Mouse (Mus musculus): Measurements from ENCODE around the gene 2510039O18Rik.

2510039O18Rik gene

DNA sequence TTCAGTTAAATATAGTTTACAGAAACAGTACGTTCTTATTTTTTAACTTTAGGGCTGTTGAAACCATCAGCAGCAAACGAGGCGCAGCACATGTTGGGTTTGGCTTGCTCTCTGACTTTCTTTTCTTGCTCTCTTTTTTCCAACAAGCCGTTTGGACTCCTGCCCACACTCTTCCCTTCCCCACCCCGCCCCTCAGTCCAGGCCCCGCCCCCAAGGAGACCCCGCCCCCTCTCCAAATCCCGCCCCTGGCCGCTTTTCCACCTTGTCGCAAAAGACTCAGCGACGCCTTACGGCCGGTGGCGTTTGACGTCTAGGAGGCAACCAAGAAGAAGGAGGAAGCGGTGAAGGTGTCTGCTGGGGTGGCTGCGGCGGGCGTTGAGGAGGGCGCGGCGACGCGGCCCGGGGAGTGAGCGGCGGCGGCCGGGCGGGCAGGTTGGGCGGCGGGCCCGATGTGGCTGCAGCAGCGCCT lies at the start of gene 2510039O18Rik:
2510039O18Rik (plus strand) TSS at position 320 of the 469 bp plus-strand sequence.
- in situ Hi-C loops (cut with MboI, MseI) = no loop called here

DNA sequence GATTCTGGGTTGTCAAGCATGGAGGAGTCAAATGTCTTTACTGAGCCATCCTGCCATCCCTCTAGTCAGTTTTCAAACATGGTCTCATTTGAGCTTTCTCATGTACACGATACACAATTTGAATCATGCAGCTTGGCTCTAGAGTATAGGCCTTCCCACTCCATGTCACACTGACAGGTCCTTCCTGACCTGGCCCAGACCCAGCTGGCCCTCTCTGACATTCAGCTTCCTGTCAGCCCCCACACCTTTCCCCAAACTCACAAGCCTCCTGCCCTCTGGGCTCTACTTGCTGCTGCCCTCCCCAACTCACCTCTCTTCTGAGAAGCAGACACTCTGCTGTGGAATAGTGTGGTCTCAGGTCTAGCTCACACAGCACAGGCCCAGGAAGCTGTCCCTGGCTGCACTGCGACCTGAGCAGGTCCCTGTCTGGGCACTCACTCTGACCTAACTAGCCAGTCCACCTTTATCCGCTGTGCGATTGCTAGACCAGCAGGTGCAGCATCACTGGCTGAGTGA lies 44.8 kb upstream of the 2510039O18Rik start:
- in situ Hi-C loops (cut with MboI, MseI) = no loop called here

DNA sequence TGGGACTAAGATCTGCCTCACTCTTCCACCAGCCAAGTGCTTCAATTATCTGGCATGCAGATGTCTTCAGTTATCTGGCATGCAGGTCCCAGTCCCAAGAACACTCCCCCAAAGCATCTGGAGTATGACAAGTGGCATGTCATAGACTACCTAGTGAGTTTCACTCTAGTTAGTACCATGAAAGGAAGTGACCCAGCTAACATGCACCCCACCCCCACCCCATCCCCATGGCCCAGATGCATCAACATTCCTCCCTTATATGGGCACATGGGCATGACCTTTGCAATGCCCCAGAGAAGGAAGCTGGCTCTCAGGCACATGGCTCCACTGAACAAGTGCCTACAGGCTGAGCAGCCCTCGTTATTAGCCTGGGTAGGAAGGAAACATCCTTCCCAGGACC lies 44.3 kb upstream of the 2510039O18Rik start:
- in situ Hi-C loops (cut with MboI, MseI) = no loop called here

DNA sequence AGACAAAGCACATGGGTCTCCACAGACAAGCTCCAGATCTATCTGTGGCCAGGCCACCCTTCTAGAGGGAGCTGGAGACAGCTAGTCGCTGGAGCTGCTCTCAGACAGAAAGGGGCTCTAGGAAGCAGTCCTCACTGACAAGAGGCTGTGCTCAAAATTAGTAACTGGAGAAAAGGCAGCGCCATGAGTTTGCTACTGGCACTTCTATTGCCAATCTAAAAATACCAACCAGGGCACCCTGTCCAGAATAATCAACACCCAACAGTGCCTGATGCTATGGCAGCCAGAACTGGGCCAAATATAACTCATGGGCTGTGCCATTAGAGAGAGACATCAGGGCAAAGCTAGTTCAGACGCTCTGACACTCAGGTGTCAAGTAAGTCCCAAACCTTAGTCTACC lies 43.3 kb upstream of the 2510039O18Rik start:
- in situ Hi-C loops (cut with MboI, MseI) = no loop called here

DNA sequence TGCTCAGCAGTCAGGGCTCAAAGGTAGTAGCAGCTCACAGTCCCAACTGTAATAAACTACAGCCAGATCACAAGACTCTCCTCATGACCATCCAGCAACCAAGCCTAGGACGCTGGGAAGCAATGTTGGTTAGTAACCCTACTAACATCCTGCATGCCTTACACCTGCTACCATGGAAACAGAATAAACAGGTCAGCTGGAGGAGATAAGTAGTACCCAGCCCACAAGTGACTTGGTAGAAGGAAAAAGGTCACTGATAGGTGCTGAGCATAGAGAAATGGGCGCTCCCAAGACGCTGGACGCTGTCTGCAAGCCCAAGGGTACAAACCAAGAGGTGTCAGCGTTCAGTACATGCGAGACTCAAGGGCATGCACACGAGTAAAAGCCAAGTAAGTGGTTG lies 40.2 kb upstream of the 2510039O18Rik start:
- in situ Hi-C loops (cut with MboI, MseI) = no loop called here

DNA sequence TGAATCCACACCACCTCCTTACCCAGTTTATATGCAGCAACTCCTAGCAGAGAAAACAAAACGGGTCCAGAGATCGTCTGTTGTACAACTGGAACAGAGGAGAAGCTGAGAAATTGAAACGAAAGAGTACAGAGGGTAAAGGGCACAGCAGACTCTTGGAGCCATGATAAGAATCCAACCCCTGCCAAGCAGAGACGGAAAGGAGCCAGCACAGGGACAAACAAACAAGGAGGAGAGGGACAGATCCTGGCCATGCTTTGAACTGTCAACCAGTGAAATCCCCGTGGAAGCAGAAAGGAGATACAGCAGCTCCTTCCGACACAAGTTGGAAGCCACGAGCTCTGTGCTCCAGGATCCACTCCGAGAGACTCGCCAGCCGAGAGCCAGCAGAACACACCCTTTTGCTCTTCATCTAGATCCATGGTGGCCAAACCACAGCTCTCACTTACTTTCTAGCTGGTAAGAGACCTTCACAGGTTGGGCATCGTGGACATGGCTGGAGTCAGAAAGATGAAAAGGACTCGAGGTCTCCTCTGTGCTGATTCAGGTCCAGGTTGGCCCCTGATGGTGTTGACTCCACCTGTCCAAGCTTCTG lies 37.7 kb upstream of the 2510039O18Rik start:
- in situ Hi-C loops (cut with MboI, MseI) = no loop called here

DNA sequence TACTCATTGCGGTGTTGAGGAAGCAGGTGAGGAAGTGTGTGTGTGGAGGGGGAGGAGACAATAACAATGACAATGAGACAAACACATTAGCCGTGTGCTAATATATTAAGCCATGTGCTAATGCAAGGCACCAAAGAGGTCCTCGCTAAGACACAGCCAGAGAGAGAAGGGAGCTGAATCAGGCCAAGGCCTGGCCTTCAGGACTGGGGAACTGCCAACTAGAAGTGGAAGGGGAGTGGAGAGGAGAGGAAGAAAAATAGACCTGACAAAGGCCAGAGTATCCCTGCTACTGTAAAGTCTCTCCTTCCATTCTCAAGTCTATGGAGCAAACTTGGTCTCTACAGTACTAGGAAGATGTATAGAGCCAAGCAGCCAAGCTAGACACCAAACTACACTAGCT lies 37.1 kb upstream of the 2510039O18Rik start:
- in situ Hi-C loops (cut with MboI, MseI) = no loop called here

DNA sequence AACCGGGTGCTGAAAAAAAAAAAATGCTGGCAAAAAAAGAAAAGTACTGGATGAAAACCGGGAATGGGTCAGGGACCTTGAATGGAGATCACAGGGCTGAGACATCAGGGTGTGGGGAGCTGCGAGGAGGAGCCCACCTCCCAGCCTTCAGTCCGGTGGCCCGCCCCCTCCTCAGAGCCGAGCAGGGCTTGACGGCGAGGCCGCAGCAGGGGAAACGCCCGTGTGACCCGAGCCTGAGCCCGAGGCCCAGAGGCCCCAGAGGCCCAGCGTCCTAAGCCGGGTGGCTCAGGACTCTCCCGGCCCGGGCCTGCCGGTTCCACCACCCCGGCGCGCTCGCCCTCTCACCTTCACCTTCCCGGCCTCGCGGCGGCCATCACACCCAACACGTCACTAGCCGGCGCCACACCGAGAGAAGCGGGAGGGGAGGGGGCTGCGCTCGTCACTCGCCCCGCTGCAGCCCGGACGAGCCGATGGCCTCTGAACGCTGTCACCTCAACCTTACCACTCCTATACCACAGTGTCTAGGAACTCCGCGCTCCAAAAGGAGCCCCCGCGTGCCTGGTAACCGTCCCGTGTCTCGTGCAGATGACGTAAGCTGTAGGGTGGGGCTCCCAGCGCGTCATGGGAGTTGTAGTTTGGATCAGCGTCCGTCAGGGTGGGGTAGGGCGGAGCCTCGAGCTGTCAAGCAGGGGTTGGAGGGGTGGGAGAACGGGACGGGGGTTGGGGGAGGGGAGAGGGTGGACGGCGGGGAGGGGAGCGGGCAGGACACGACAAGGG lies 36.2 kb upstream of the 2510039O18Rik start, which contains the start of gene Mfn2:
Mfn2 (minus strand) TSS at position 392 of the 777 bp plus-strand sequence.
- in situ Hi-C loops (cut with MboI, MseI) = no loop called here

DNA sequence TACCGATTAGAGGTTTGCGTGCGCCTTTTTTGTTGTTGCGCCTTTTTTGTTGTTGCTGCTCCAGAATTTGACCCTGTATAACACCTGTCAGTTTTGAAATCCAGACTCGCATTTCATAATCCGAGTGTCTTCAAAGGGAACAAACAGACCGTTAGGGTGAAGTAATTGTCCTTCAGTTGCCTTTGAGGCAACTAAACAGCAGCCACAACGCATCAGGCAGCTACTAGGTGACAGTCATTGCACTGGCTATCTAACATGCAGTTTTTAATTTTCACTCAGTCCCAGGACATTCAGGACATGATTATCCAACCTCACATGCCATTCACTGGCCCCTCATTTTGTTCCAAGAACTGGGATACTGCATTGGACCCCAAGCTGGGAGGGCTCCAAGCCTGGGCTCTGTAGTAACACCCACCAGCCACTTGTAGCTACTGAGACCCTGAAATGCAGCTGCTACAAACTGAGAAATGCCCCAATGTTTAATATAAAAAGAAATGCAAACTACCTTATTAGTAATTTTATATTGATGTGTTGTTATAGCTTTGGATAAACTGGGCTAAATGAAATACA lies 35.5 kb upstream of the 2510039O18Rik start:
- in situ Hi-C loops (cut with MboI, MseI) = no loop called here

DNA sequence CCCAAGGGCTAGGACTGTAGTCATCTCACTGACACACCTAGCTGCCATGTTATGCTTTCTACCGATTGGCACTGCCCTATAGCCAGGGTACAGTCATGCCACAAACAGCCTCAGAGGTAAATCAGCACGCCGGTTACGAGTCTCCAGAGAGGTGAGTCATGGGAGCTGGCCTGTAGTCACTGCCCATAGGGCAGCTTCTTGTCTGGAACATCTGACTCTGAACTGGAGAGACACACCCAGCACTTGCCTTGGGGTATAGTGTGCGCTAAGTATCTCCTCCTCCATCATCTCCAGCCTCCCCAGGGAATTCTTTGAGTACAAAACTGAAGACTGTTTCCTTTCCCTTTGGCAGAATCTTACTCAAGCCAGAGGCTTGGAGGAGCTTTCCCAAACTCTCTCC lies 34.5 kb upstream of the 2510039O18Rik start:
- in situ Hi-C loops (cut with MboI, MseI) = no loop called here

DNA sequence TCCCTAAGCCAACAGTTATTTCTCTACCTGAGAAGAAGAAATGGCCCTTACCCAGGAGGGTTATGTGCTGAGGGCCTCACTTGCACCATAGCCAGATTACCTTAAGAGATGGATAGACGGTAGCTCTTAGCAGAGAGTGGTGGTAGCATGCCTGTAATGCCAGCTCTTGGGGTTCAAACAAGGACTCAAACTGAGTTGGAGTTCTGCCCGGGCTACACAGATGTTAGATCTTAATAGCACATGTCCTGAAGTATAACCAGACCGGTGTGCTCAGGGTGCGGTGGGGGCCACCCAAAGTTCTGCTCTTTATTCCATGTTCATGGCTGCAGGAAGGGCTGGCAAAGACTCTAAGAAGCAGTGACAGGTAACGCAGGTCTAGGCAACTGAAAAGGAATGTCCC lies 31.2 kb upstream of the 2510039O18Rik start:
- in situ Hi-C loops (cut with MboI, MseI) = no loop called here

DNA sequence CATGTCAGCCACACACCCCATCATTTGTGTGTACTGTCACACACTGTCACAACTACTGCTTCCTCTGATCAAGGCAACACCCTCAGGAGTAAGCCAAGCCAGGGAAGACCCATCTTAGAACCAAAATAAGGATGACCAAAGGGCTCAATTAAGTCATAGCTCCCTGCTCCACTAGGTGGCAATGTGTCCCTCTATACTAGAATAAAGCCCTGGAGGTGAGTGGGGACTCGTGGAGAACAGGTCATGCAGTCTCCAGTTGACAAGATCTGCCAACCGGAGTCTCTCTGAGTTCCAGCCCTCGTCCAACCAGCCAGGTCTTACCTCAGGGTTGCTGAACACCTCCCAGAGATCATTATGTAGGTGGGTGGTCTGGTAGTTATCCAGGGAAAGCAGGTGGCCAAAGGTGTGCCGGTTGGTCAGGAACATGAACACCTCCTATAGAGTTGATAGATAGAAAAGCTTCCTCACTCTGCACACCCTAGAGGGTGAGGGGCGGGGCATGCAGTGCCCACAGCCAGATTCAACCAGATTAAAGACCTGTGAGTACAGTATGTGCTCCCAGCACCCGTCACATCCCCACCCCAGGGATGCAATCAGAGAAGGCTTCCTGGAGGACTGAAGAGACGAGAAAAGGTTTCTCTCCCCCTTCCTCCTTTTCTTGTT lies 22.1 kb upstream of the 2510039O18Rik start:
- in situ Hi-C loops (cut with MboI, MseI) = no loop called here

DNA sequence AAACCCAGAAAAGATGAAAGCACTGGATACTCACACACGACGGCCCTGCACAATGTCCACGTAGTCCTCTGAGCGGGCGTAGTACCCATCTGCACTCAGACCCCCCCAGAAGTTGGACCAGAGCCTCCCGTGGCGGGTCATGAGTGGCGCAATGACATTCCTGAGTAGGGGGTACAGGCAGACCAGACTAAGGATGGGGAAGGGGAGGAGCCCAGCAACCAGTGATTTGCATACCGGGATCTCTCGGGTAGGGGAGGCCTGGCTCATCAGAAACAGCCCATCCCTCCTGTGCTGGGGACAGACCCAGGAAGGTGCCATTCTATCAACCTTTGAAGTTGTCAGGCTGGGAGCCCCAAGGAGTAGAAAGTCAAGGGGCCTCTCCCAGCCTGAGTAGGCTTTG lies 19.7 kb upstream of the 2510039O18Rik start:
- in situ Hi-C loops (cut with MboI, MseI) = no loop called here

DNA sequence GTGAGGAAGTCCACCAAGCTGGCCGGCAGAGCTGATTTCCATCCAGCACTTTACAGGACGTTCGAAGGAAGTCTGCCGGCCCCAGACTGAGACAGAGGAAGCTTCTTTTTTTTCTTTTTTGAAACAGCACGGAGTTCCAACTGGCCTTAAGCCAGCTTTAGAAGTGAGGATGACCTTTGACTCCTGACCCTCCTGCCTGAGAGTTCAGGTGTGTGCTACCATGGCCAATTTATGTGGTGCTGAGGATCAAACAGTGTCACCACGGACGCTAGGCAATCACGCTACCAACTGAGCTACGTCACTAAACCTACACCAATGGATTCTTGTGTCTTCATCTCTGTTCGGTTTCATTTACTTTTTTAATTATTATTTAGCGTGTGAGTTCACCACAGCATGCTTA lies 18.4 kb upstream of the 2510039O18Rik start:
- in situ Hi-C loops (cut with MboI, MseI) = no loop called here

DNA sequence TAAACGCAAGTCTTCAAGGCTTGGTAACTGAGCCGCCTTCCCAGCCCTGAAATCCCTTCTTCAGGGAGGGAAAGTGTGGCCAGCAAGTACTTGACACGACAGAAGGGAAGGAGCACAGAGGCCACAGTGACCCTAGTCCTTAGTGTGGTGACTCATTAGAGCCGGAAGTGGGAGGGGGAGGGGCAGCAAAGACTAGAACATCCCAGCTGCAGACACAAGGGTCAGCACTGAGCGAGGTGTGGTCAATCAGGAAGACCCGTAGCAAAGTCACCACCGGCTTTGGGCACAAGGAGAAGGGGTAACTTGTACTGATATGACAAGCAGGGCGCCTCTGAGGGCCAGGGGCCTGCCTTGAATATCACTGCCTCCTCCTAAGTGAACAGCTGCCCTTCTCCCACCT lies 13.0 kb upstream of the 2510039O18Rik start:
- in situ Hi-C loops (cut with MboI, MseI) = no loop called here

DNA sequence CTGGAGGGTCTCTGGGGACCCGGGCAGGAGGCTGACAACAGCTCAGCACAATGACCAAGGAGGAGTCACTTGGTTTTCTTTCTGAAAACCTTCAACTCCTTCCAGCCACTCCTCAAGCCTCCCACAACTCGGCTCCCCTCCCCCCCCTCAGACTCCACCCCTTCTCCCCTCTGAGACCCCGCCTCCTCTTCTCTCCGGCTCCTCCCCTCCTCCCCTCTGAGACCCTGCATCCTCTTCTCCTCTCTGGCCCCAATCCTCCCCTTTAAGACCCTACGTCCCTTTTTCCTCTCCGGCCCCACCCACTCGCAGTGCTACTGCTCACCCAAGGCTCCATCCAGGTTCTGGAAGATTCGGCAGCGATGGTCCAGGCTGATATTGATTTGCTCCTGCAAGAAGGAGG lies 12.6 kb upstream of the 2510039O18Rik start:
- in situ Hi-C loops (cut with MboI, MseI) = no loop called here

DNA sequence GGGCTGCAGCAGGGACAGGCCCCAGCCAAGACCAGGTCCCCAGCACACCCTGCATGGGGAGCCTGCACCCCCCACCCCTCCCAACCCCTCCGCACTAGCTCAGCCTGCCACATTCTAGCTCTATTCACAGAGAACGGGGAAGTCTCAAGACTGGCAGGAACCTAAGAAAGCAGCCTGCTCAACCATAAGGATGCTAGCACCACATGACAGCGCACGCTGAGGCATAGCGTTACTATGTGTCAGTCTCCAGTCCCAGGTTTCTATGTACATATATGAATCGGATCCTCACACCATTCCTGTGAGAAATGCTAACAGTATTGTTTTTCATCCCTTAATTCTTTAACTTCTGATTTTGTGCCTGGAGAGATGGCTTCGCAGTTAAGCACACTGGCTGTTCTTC lies 12.2 kb upstream of the 2510039O18Rik start:
- in situ Hi-C loops (cut with MboI, MseI) = no loop called here

DNA sequence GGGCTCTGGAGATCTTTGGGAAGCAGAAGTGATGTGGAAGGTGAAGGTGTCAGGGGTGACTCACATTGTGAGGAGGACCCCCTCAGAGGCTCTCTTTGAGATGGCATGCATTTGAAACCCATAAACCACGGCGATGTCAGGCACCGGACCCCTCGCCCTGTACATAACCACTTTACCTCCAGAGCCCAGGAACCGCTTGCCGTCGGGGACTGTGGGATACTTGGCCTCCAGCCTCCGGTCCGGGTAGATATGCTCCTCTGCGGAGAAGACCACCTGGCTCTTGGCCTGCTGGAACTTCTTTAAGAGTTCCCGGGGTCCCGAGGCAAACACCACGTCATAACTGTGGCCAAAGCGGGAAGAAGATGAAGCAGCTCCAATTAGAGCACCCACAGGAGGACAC lies 9.7 kb upstream of the 2510039O18Rik start:
- in situ Hi-C loops (cut with MboI, MseI) = no loop called here

DNA sequence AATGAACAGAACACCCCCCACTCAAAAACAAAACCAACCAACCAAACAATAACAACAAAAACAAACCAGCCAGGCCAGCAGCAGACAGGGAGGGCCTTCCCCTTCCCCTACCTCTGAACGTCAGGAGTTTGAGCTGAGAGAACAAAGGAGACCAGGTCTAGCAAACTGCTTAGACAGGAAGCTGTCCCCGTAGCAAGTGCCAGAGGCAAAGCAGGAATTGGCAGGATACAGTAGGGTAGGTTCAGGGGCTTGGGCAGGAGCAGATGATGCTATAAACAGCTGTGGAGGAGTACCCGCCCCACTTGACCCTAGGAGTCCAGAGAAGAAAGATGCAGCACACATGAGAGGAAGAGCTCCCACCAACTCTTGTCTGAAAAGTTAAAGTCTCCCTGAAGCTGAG lies 6.6 kb upstream of the 2510039O18Rik start:
- in situ Hi-C loops (cut with MboI, MseI) = no loop called here

DNA sequence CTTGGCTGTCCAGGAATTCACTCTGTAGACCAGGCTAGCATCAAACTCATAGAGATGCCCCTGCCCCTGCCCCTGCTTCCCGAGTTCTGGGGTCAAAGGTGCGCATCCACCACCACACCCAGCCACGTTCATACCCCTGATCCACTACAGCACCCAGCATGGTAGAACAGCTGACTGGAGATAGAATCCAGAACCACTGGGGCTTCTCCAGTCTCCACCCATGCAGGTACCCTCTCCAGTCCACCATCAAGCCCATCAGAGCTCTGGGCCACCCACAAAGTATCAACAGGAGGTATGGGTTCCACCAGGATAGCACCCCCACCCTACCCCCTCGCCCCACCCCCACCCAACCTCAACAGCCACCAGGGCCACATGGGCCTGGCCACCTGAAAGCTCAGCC lies 6.1 kb upstream of the 2510039O18Rik start:
- in situ Hi-C loops (cut with MboI, MseI) = no loop called here

DNA sequence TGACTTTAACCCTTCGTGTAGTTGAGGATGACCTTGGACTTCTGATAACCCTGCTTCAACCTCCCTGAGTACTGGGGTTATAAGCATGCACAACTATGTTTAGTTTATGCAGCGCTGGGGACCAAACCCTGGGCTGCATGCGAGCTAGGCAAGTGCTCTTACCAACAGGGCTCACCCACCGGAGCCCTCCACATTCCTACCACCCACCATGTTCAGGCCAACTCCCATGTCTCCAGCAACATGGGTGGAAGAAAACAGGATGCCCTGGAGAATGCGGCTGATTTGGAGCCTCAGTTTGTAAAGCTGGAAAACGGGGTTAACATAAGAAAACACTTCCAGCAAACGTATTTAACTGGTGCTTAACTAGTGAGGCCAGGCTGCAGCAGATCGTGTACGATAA lies 4.8 kb upstream of the 2510039O18Rik start:
- in situ Hi-C loops (cut with MboI, MseI) = no loop called here

DNA sequence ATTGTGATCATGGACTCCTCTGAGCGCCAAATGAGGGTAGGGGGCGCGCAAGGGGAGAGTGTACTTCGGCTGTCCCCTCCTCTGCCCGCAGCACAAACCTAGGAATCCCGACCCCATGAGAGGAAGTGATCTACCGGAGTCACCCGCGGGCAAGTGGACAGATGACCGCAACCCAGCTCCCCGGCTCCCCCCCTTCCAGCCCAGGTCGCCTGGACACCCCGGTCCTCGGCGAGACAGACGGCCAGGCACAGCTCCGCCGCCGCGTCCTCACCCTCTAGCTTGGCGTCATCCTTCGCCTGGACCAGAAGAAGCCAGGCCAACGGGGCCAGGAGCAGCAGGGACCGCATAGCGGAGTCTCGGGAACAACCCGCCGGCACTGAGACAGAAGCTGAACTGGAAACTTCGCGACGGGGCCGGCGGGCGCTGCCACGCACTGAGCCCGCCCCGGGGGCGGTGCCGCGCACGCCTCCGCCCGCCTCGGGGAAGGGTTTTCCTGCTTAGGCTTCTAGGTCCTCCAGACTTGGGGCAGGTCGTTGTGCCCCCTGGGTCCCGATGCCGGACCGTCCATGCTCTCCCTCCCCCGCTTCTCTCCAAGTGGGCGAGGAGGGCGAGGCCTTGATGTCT lies 4.3 kb upstream of the 2510039O18Rik start, which contains the start of gene Plod1:
Plod1 (minus strand) TSS at position 437 of the 624 bp plus-strand sequence.
- in situ Hi-C loops (cut with MboI, MseI) = no loop called here
